ENCODE assay signal across 17 mouse cellular contexts in genomic region chr2:33629641-33630040, GRCm38 (mm10). TPM values are rescaled to one million over a fixed set of nuclear protein-coding genes. Genes with fewer than 3 reads are reported as not detected.
A peak's percentile ranks its signal among the peaks of the same experiment; 100 is the strongest.
DNase-seq lines count a peak whose midpoint lies in the region; ATAC-seq and TF ChIP-seq lines count a peak whose summit lies in the region.
"Had no signal": no experiment of that assay in that cellular context is flagged by ENCODE, and none has a peak within 500 bp of the region (broad histone marks: within the 10 kb centered on the region; RNA-seq: fewer than 3 reads in every experiment).

No protein-coding gene starts in this region.

- 0 out of 2 replicates have a peak overlapping the region, but pooled peaks have one; percentile 40 for H3K4me2 ChIP-seq in forebrain, embryonic 12.5 days
- no peak overlapping the region for H3K4me2 ChIP-seq in forebrain, postnatal 0 days (ENCODE audit: low read depth)
- H3K4me2 ChIP-seq in hindbrain, embryonic 14.5 days (replicated peaks): peak overlapping the region; percentile 49
- H3K4me2 ChIP-seq in midbrain, embryonic 13.5 days (replicated peaks): peak overlapping the region; percentile 50; the same call in 1 of the 2 replicates
- no peak overlapping the region for H3K4me2 ChIP-seq in liver, embryonic 11.5 days

- WGBS in forebrain, embryonic 12.5 days: 3% methylated on average over 6 of the region's 6 CpGs
- WGBS in forebrain, postnatal 0 days: 10% methylated on average over 6 of the region's 6 CpGs
- WGBS in hindbrain, embryonic 14.5 days: 7% methylated on average over 6 of the region's 6 CpGs
- 11% methylated on average over 6 of the region's 6 CpGs for WGBS in midbrain, embryonic 13.5 days
- WGBS in liver, embryonic 11.5 days: 12% methylated on average over 6 of the region's 6 CpGs

- no peak overlapping the region for H3K9ac ChIP-seq in forebrain, embryonic 12.5 days
- no peak overlapping the region for H3K9ac ChIP-seq in forebrain, postnatal 0 days
- peak overlapping the region; percentile 44 for H3K9ac ChIP-seq in hindbrain, embryonic 14.5 days
- H3K9ac ChIP-seq in midbrain, embryonic 13.5 days (replicated peaks): no peak overlapping the region
- H3K9ac ChIP-seq in liver, embryonic 11.5 days (ENCODE audit: low read depth, low read length): no peak overlapping the region
- H3K9ac ChIP-seq: embryonic facial prominence, embryonic 13.5 days; liver, postnatal 0 days had no signal

- peaks cover 99% of the 10 kb centered on the region for H3K27me3 ChIP-seq in forebrain, embryonic 12.5 days
- peaks cover 84% of the 10 kb centered on the region for H3K27me3 ChIP-seq in forebrain, postnatal 0 days (ENCODE audit: insufficient read depth, low read length)
- peaks cover 100% of the 10 kb centered on the region for H3K27me3 ChIP-seq in E14TG2a.4 (ENCODE audit: insufficient read depth, low read length)
- peaks cover 92% of the 10 kb centered on the region for H3K27me3 ChIP-seq in hindbrain, embryonic 14.5 days (ENCODE audit: control insufficient read depth, insufficient read depth, low read length)
- H3K27me3 ChIP-seq in midbrain, embryonic 13.5 days: peaks cover 99% of the 10 kb centered on the region
- peaks cover 98% of the 10 kb centered on the region for H3K27me3 ChIP-seq in liver, embryonic 11.5 days (replicated peaks; ENCODE audit: control insufficient read depth, insufficient read depth, low read length)
- H3K27me3 ChIP-seq: Patski had no signal

- DNase-seq in forebrain, postnatal 0 days: no peak
- DNase-seq in hindbrain, embryonic 14.5 days (ENCODE audit: low spot score): no peak
- DNase-seq in liver, embryonic 11.5 days (ENCODE audit: low spot score): no peak
- DNase-seq in frontal cortex, postnatal 10 days (ENCODE audit: low spot score in 2 of 2): no peak
- no peak for DNase-seq in layer of hippocampus, postnatal 10 days (ENCODE audit: low spot score in 2 of 2)
- DNase-seq: kidney, postnatal 14 days; layer of hippocampus, adult 9-11 months; liver, postnatal 0 days; lung, postnatal 4 days; right cerebral cortex, postnatal 4 days had no signal

- H3K4me3 ChIP-seq in forebrain, embryonic 12.5 days (replicated peaks): no peak overlapping the region
- H3K4me3 ChIP-seq in forebrain, postnatal 0 days (ENCODE audit: low read depth, low read length): no peak overlapping the region
- 0 out of 2 replicates have a peak overlapping the region, but pooled peaks have one; percentile 10 for H3K4me3 ChIP-seq in E14TG2a.4 (replicated peaks; ENCODE audit: low read length)
- no peak overlapping the region for H3K4me3 ChIP-seq in hindbrain, embryonic 14.5 days (replicated peaks; ENCODE audit: low read length)
- no peak overlapping the region for H3K4me3 ChIP-seq in midbrain, embryonic 13.5 days (replicated peaks)
- H3K4me3 ChIP-seq in liver, embryonic 11.5 days (ENCODE audit: low read depth, low read length): no peak overlapping the region
- H3K4me3 ChIP-seq: myocyte had no signal

- no peak for ATAC-seq in forebrain, embryonic 12.5 days (ENCODE audit: low FRiP score)
- ATAC-seq in forebrain, postnatal 0 days: no peak
- ATAC-seq in hindbrain, embryonic 14.5 days (ENCODE audit: low FRiP score): no peak
- ATAC-seq in midbrain, embryonic 13.5 days: no peak
- ATAC-seq in liver, embryonic 11.5 days (replicated peaks; ENCODE audit: low FRiP score): no peak
- ATAC-seq: liver, postnatal 0 days; Patski had no signal

- no peaks in the 10 kb centered on the region for H3K36me3 ChIP-seq in forebrain, embryonic 12.5 days (replicated peaks)
- H3K36me3 ChIP-seq in forebrain, postnatal 0 days (ENCODE audit: insufficient read depth): no peaks in the 10 kb centered on the region
- no peaks in the 10 kb centered on the region for H3K36me3 ChIP-seq in E14TG2a.4 (ENCODE audit: insufficient read depth, low read length)
- no peaks in the 10 kb centered on the region for H3K36me3 ChIP-seq in hindbrain, embryonic 14.5 days (replicated peaks; ENCODE audit: control insufficient read depth, insufficient read depth)
- H3K36me3 ChIP-seq in midbrain, embryonic 13.5 days: no peaks in the 10 kb centered on the region
- no peaks in the 10 kb centered on the region for H3K36me3 ChIP-seq in liver, embryonic 11.5 days (ENCODE audit: control insufficient read depth, insufficient read depth, low read length)
- H3K36me3 ChIP-seq: embryonic facial prominence, embryonic 13.5 days had no signal

- H3K9me3 ChIP-seq in forebrain, embryonic 12.5 days: no peaks in the 10 kb centered on the region
- H3K9me3 ChIP-seq in forebrain, postnatal 0 days (ENCODE audit: low read length): no peaks in the 10 kb centered on the region
- no peaks in the 10 kb centered on the region for H3K9me3 ChIP-seq in E14TG2a.4 (ENCODE audit: low read length)
- H3K9me3 ChIP-seq in hindbrain, embryonic 14.5 days (ENCODE audit: control insufficient read depth, low read length): no peaks in the 10 kb centered on the region
- no peaks in the 10 kb centered on the region for H3K9me3 ChIP-seq in midbrain, embryonic 13.5 days
- no peaks in the 10 kb centered on the region for H3K9me3 ChIP-seq in liver, embryonic 11.5 days (ENCODE audit: control insufficient read depth, low read length)
- H3K9me3 ChIP-seq: embryonic facial prominence, embryonic 13.5 days had no signal

- TF ChIP-seq CTCF in forebrain, postnatal 0 days (IDR thresholded peaks at IDR 0.05; ENCODE audit: low read depth): no peak
- TF ChIP-seq CTCF in E14TG2a.4 (conservative IDR thresholded peaks at IDR 0.05; ENCODE audit: low read length): no peak

- H3K4me1 ChIP-seq in forebrain, embryonic 12.5 days: peaks cover 47% of the 10 kb centered on the region
- H3K4me1 ChIP-seq in forebrain, postnatal 0 days (ENCODE audit: insufficient read depth): no peaks in the 10 kb centered on the region
- peaks cover 51% of the 10 kb centered on the region for H3K4me1 ChIP-seq in E14TG2a.4 (replicated peaks; ENCODE audit: low read depth, low read length)
- peaks cover 23% of the 10 kb centered on the region for H3K4me1 ChIP-seq in hindbrain, embryonic 14.5 days (replicated peaks; ENCODE audit: control insufficient read depth, insufficient read depth, low read length)
- H3K4me1 ChIP-seq in midbrain, embryonic 13.5 days (replicated peaks): peaks cover 65% of the 10 kb centered on the region
- no peaks in the 10 kb centered on the region; the same call in 1 of the 2 replicates for H3K4me1 ChIP-seq in liver, embryonic 11.5 days (replicated peaks; ENCODE audit: control insufficient read depth, insufficient read depth, low read length)

- H3K27ac ChIP-seq in forebrain, embryonic 12.5 days: no peak overlapping the region
- no peak overlapping the region for H3K27ac ChIP-seq in forebrain, postnatal 0 days (ENCODE audit: low read depth, low read length)
- H3K27ac ChIP-seq in hindbrain, embryonic 14.5 days: peak overlapping the region; percentile 23
- no peak overlapping the region for H3K27ac ChIP-seq in midbrain, embryonic 13.5 days
- no peak overlapping the region for H3K27ac ChIP-seq in liver, embryonic 11.5 days (ENCODE audit: low read depth, low read length)
- H3K27ac ChIP-seq: embryonic facial prominence, embryonic 13.5 days had no signal

RNA-seq across cellular contexts. Expression of gene Lmx1b, which starts 10.7 kb away (rescaled TPM):
- polyA plus RNA-seq in forebrain, embryonic 12.5 days (2016; fragmentation: Nextera tagmentation; extraction: Ambion mirVana): 0.84 and 0.91 TPM in 2 replicates
- 0.54 and 2.0 TPM in 2 replicates for total RNA-seq in forebrain, postnatal 0 days (2014; rRNA removed)
- 0.05 and 0.24 TPM in 2 replicates for polyA plus RNA-seq in forebrain, postnatal 0 days (2015; fragmentation: Nextera tagmentation; extraction: Ambion mirVana)
- polyA plus RNA-seq in hindbrain, embryonic 14.5 days (2014; fragmentation: Nextera tagmentation; extraction: Ambion mirVana): 6.7 and 8.7 TPM in 2 replicates
- 2.5 and 2.7 TPM in 2 replicates for polyA plus RNA-seq in midbrain, embryonic 13.5 days (2015; fragmentation: Nextera tagmentation; extraction: Ambion mirVana)
- polyA plus RNA-seq in liver, embryonic 11.5 days (2014; fragmentation: Nextera tagmentation; extraction: Ambion mirVana): 0.14 TPM in 1 of 2 replicates, not detected in the other
- total RNA-seq in layer of hippocampus, postnatal 10 days (2021): under 1 TPM in 1 of 2 experiments, not detected in 1; 0.27 TPM
- total RNA-seq: granulocyte monocyte progenitor cell, adult 5-6 weeks had no signal
- polyA plus RNA-seq: liver, postnatal 0 days; myocyte had no signal

Comparison
In these comparisons a context has a peak if more than half of its experiments do, and no peak if none do; other contexts are left out.
1. H3K4me2 ChIP-seq: peak in forebrain, embryonic 12.5 days (single experiment), hindbrain, embryonic 14.5 days (single experiment) and midbrain, embryonic 13.5 days (single experiment); none in forebrain, postnatal 0 days (single experiment) and liver, embryonic 11.5 days (single experiment).